Mouse (Mus musculus) liver, embryonic 14.5 days (tissue): ENCODE results near the gene Ell. TPM values are rescaled to one million over a fixed set of nuclear protein-coding genes. Genes with fewer than 3 reads are reported as not detected.

Source experiments
- ATAC-seq: fragments of 200-750 bp; cut with Nextera tagmentation; 2 replicates; pipeline ENCODE4 v1.8.0; 2017; ENCODE audit warnings: moderate number of reproducible peaks, mild to moderate bottlenecking, moderate library complexity; ENCODE audit not compliant: insufficient read depth
- DNase-seq, 3 experiments: peaks; one replicate each; pipeline ENCODE4 v3.0.0-alpha.2; 2012 to 2013; ENCODE audit warnings: low read depth in 3 of 3, low spot score in 3 of 3
- H3K27ac ChIP-seq: fragments of 300-500 bp; sonication (generic); 2 replicates; pipeline ENCODE4 v1.5.1; 2014; ENCODE audit warnings: moderate library complexity, mild to moderate bottlenecking, control low read depth, inconsistent platforms
- H3K27me3 ChIP-seq: fragments of 300-500 bp; sonication (generic); 2 replicates; pipeline ENCODE4 v1.6.1; 2014; ENCODE audit warnings: mild to moderate bottlenecking, low read length, moderate library complexity; ENCODE audit not compliant: control insufficient read depth, insufficient read depth
- H3K36me3 ChIP-seq: fragments of 300-500 bp; sonication (generic); replicated peaks from 2 replicates; pipeline ENCODE4 v1.6.1; 2014; ENCODE audit warnings: low read depth; ENCODE audit not compliant: control insufficient read depth, insufficient read depth
- H3K4me1 ChIP-seq, 2 experiments: fragments of 200-500 bp in 1 of 2; fragments of 300-500 bp in 1 of 2; sonication (generic) in 1 of 2; replicated peaks; 2 replicates each; pipeline ENCODE4 v1.6.1; 2012 to 2014; ENCODE audit warnings: antibody characterized with exemption in 1 of 2, inconsistent platforms in 1 of 2, low read length in 1 of 2; ENCODE audit not compliant: control insufficient read depth in 2 of 2, insufficient read depth in 2 of 2
- H3K4me2 ChIP-seq: fragments of 300-500 bp; sonication (generic); 2 replicates; pipeline ENCODE4 v1.6.1; 2014; ENCODE audit warnings: low read depth, mild to moderate bottlenecking, control low read depth, moderate library complexity
- H3K4me3 ChIP-seq, 2 experiments: fragments of 200-500 bp in 1 of 2; fragments of 300-500 bp in 1 of 2; sonication (generic) in 1 of 2; 2 replicates each; pipeline ENCODE4 v1.5.1; 2012 to 2014; ENCODE audit warnings: low read depth in 2 of 2, low read length in 2 of 2, mild to moderate bottlenecking in 2 of 2, control low read depth in 1 of 2, inconsistent platforms in 1 of 2, moderate library complexity in 1 of 2; ENCODE audit not compliant: insufficient read depth in 1 of 2
- H3K9ac ChIP-seq: fragments of 300-500 bp; sonication (generic); replicated peaks from 2 replicates; pipeline ENCODE4 v1.6.1; 2014; ENCODE audit warnings: mild to moderate bottlenecking, control low read depth, moderate library complexity
- H3K9me3 ChIP-seq: fragments of 300-500 bp; sonication (generic); 2 replicates; pipeline ENCODE4 v1.6.1; 2016; ENCODE audit warnings: low read length, mixed read lengths; ENCODE audit not compliant: control insufficient read depth
- CTCF ChIP-seq: IDR thresholded peaks from 2 replicates; pipeline ENCODE4 v1.5.1; 2016; ENCODE audit warnings: antibody characterized with exemption, low read depth, control low read depth
- EP300 ChIP-seq: IDR thresholded peaks from 2 replicates; pipeline ENCODE4 v1.6.1; 2016; ENCODE audit warnings: antibody characterized with exemption, low read depth
- WGBS: fragments of 180-500 bp; shearing (Covaris S2); extraction: QIAGEN DNeasy Blood & Tissue Kit; methylation state at CpG from one replicate; pipeline ENCODE4 v1.1.7; 2014; ENCODE audit not compliant: insufficient replicate concordance; 5-methylcytosine and 5-hydroxymethylcytosine counted together
- polyA plus RNA-seq, 2 experiments: library from polyadenylated mRNA; depleted of rRNA in 1 of 2; stranded (reverse) in 1 of 2; unstranded in 1 of 2; fragments of >200 nt; fragmentation: Nextera tagmentation in 1 of 2; extraction: Ambion mirVana in 1 of 2; gene quantifications; 2 replicates each; pipeline versions ENCODE4 v1.2.1 to v1.2.3; 2012 to 2014

The Ell gene
- polyA plus RNA-seq, 2 experiments, result 7.7 to 8.9 TPM

GRCm38 (mm10) chr8:70546412-70546811 is 7.2 kb downstream of the Ell start:
- 51% methylated on average over 4 of the region's 4 CpGs for WGBS
- Histone ChIP-seq H3K27me3 (no peaks in the 10 kb centered on the region), H3K36me3 (no peaks in the 10 kb centered on the region), H3K4me2 (no peak overlapping the region), H3K4me3 (no peak overlapping the region), H3K27ac (no peak overlapping the region), H3K9me3 (no peaks in the 10 kb centered on the region), H3K4me1 (peaks cover 4 to 53% of the 10 kb centered on the region in 2 experiments), H3K9ac (no peak overlapping the region)
- ATAC-seq, result no peak
- DNase-seq, result no peak
- no peak for TF ChIP-seq CTCF
- no peak for TF ChIP-seq EP300

GRCm38 (mm10) chr8:70547762-70548161 is 8.5 kb downstream of the Ell start:
- Histone ChIP-seq H3K9me3 (no peaks in the 10 kb centered on the region), H3K27ac (no peak overlapping the region)

GRCm38 (mm10) chr8:70549412-70550184 is 10.3 kb downstream of the Ell start:
- no peaks in the 10 kb centered on the region for H3K27me3 ChIP-seq
- H3K4me2 ChIP-seq, result no peak overlapping the region
- ATAC-seq, result no peak
- H3K27ac ChIP-seq, result no peak overlapping the region
- H3K4me1 ChIP-seq, result peaks cover 3 to 60% of the 10 kb centered on the region in 2 experiments; a peak in 3 of 4 replicates
- 44% methylated on average over 10 of the region's 10 CpGs for WGBS
- TF ChIP-seq EP300, result no peak
- peak; percentile 27 for TF ChIP-seq CTCF
- H3K4me3 ChIP-seq, result no peak overlapping the region
- no peaks in the 10 kb centered on the region for H3K36me3 ChIP-seq
- H3K9ac ChIP-seq, result no peak overlapping the region
- DNase-seq, result no peak
- H3K9me3 ChIP-seq, result no peaks in the 10 kb centered on the region

More at GRCm38 (mm10) chr8:70547762-70548161, 8.5 kb downstream of the Ell start:
- no peaks in the 10 kb centered on the region for H3K36me3 ChIP-seq
- 77% methylated on average over 6 of the region's 6 CpGs for WGBS
- DNase-seq (no peak), ATAC-seq (no peak)
- no peak for TF ChIP-seq CTCF
- TF ChIP-seq EP300, result no peak
- peaks cover 3 to 57% of the 10 kb centered on the region in 2 experiments; a peak in 3 of 4 replicates for H3K4me1 ChIP-seq
- no peaks in the 10 kb centered on the region for H3K27me3 ChIP-seq
- H3K9ac ChIP-seq, result no peak overlapping the region
- H3K4me3 ChIP-seq, result no peak overlapping the region
- H3K4me2 ChIP-seq, result no peak overlapping the region

- no peak overlapping the region for H3K9ac ChIP-seq
- H3K27me3 ChIP-seq, result no peaks in the 10 kb centered on the region
- TF ChIP-seq CTCF (no peak), EP300 (no peak)
- ATAC-seq, result no peak
- H3K4me2 ChIP-seq, result no peak overlapping the region
- no peak overlapping the region for H3K4me3 ChIP-seq
- 34% methylated on average over 3 of the region's 3 CpGs for WGBS
- H3K9me3 ChIP-seq, result no peaks in the 10 kb centered on the region
- H3K36me3 ChIP-seq, result no peaks in the 10 kb centered on the region
- peaks cover 3 to 58% of the 10 kb centered on the region in 2 experiments for H3K4me1 ChIP-seq
- no peak overlapping the region for H3K27ac ChIP-seq
- no peak for DNase-seq
Measured at GRCm38 (mm10) chr8:70551558-70552161, 12.4 kb downstream of the Ell start.

GRCm38 (mm10) chr8:70552836-70553235 is 13.6 kb downstream of the Ell start:
- Histone ChIP-seq H3K27me3 (no peaks in the 10 kb centered on the region), H3K36me3 (no peaks in the 10 kb centered on the region), H3K27ac (no peak overlapping the region), H3K9ac (no peak overlapping the region), H3K4me1 (peaks cover 3 to 63% of the 10 kb centered on the region in 2 experiments), H3K9me3 (no peaks in the 10 kb centered on the region), H3K4me3 (no peak overlapping the region), H3K4me2 (no peak overlapping the region)
- TF ChIP-seq CTCF (no peak), EP300 (no peak)
- DNase-seq (no peak), ATAC-seq (no peak)
- 29% methylated on average over 1 of the region's 1 CpGs for whole genome bisulfite sequencing
